Mouse (Mus musculus) heart, postnatal 0 days (tissue): ENCODE measurements around the gene Cc2d1b. TPM values are rescaled to one million over a fixed set of nuclear protein-coding genes. Genes with fewer than 3 reads are reported as not detected.

ENCODE experiments used
- ATAC-seq: fragments of 200-750 bp; cut with Nextera tagmentation; 2 replicates; pipeline ENCODE4 v1.8.0; 2017; ENCODE audit warnings: low read depth, moderate number of reproducible peaks, moderate library complexity; ENCODE audit not compliant: insufficient read depth
- DNase-seq: peaks from one replicate; pipeline ENCODE4 v3.0.0-alpha.2; 2016; ENCODE audit warnings: low spot score
- H3K27ac ChIP-seq: fragments of 300-500 bp; sonication (generic); 2 replicates; pipeline ENCODE4 v1.5.1; 2014; ENCODE audit warnings: low read depth, mild to moderate bottlenecking
- H3K27me3 ChIP-seq: fragments of 300-500 bp; sonication (generic); 2 replicates; pipeline ENCODE4 v1.6.1; 2014; ENCODE audit warnings: low read length, mixed read lengths; ENCODE audit not compliant: control insufficient read depth, insufficient read depth
- H3K36me3 ChIP-seq: fragments of 300-500 bp; sonication (generic); replicated peaks from 2 replicates; pipeline ENCODE4 v1.6.1; 2014; ENCODE audit warnings: low read length, mixed read lengths; ENCODE audit not compliant: control insufficient read depth, insufficient read depth
- H3K4me1 ChIP-seq: fragments of 300-500 bp; sonication (generic); 2 replicates; pipeline ENCODE4 v1.6.1; 2014; ENCODE audit warnings: antibody characterized with exemption; ENCODE audit not compliant: control insufficient read depth, insufficient read depth
- H3K4me2 ChIP-seq: fragments of 300-500 bp; sonication (generic); 2 replicates; pipeline ENCODE4 v1.6.1; 2014; ENCODE audit warnings: low read depth, mild to moderate bottlenecking, low read length, moderate library complexity
- H3K4me3 ChIP-seq: fragments of 300-500 bp; sonication (generic); 2 replicates; pipeline ENCODE4 v1.5.1; 2014; ENCODE audit warnings: low read depth, low read length
- H3K9ac ChIP-seq: fragments of 300-500 bp; sonication (generic); replicated peaks from 2 replicates; pipeline ENCODE4 v1.6.1; 2014; ENCODE audit warnings: low read depth, low read length, mixed read lengths
- H3K9me3 ChIP-seq: fragments of 300-500 bp; sonication (generic); replicated peaks from 2 replicates; pipeline ENCODE4 v1.6.1; 2016; ENCODE audit warnings: low read length; ENCODE audit not compliant: control insufficient read depth
- CTCF ChIP-seq: IDR thresholded peaks from 2 replicates; pipeline ENCODE4 v1.5.1; 2016; ENCODE audit warnings: antibody characterized with exemption, control low read depth, low read depth
- EP300 ChIP-seq: IDR thresholded peaks from 2 replicates; pipeline ENCODE4 v1.6.1; 2016; ENCODE audit warnings: antibody characterized with exemption, low read depth
- WGBS: fragments of 180-500 bp; shearing (Covaris S2); extraction: QIAGEN DNeasy Blood & Tissue Kit; methylation state at CpG from one replicate; pipeline ENCODE4 v1.1.7; 2014; 5-methylcytosine and 5-hydroxymethylcytosine counted together
- polyA plus RNA-seq: library from polyadenylated mRNA; unstranded; fragments of >200 nt; fragmentation: Nextera tagmentation; extraction: Ambion mirVana; gene quantifications from 2 replicates; pipeline ENCODE4 v1.2.1, GENCODE M21; 2015
- total RNA-seq: library from RNA; depleted of rRNA; stranded (reverse); fragments of >200 nt; gene quantifications from 2 replicates; pipeline ENCODE4 v1.2.3, GENCODE M21; 2014; ENCODE audit warnings: low replicate concordance

Gene Cc2d1b
- total and polyA plus RNA-seq, 2 experiments from 2014 or later: 12.3 to 28.8 TPM

DNA sequence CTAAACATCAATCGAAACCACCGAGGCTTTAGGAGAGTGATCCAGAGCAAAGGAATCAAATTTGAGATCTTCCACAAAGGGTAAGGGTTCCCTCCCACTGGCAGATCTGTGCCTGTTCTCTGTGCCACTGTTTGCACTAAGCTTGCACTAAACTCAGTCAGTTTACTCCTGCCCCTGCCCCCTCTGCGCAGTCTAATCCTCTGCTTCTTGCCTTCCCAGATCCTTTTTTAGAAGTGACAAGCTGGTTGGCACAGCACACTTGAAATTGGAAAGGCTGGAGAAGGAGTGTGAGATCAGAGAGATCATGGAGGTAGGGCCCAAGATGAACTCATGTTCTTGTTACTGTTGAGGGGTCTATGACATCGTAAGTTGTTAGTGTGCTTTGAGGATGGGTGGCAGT is 11.9 kb downstream of the Cc2d1b start:
- Histone ChIP-seq H3K9ac (no peak overlapping the region), H3K4me3 (no peak overlapping the region), H3K4me1 (no peaks in the 10 kb centered on the region), H3K27me3 (no peaks in the 10 kb centered on the region), H3K4me2 (no peak overlapping the region), H3K36me3 (peaks cover 84% of the 10 kb centered on the region), H3K27ac (no peak overlapping the region), H3K9me3 (no peaks in the 10 kb centered on the region)
- no peak for ATAC-seq
- DNase-seq: no peak
- WGBS: 91% methylated on average over 4 of the region's 4 CpGs
- no peak for TF ChIP-seq CTCF
- no peak for TF ChIP-seq EP300

DNA sequence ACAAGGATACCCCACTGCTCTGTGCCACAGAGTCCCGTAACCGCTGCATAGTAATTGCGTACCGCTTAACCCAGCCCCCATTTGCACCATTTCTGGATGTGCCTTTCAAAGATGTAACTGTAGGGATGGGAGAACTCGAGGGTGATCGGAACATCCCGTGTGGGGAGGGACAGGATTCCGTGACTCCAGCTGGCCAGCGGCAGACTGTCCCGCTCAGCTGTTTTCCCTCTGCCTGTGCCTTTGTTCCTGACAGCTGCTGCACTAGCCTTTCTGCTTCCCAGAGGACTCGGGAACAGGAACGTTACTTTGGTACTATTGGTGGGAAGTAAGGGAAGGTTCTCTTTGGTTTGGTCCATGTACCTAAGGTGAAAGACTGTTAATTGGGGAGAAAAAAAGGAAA is 14.0 kb downstream of the Cc2d1b start:
- Histone ChIP-seq H3K4me1 (no peaks in the 10 kb centered on the region), H3K9ac (no peak overlapping the region), H3K36me3 (peaks cover 74% of the 10 kb centered on the region), H3K27ac (no peak overlapping the region), H3K27me3 (no peaks in the 10 kb centered on the region), H3K4me2 (no peak overlapping the region), H3K4me3 (no peak overlapping the region), H3K9me3 (no peaks in the 10 kb centered on the region)
- WGBS: 84% methylated on average over 12 of the region's 12 CpGs
- no peak for ATAC-seq
- TF ChIP-seq CTCF (no peak), EP300 (no peak)
- DNase-seq: no peak

DNA sequence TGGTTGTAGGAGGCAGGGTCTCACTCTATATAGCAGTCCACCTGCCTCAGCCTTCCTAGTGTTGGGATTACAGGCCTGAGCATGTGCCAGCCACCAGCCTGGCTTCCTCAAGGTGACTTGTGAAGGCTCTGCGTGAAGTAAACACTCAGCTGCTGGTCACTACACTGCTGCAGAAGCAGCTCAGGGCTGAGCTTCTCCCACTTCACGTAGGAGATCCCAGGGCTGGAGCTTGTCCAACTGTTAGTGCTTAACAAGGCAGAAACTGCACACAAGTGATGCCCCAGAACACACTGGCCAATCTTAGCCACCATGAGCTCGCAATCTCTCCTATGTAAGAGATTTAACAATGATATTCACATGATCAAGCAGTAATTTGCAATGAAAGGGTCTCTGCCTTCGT is 15.0 kb downstream of the Cc2d1b start:
- Histone ChIP-seq H3K27me3 (no peaks in the 10 kb centered on the region), H3K27ac (no peak overlapping the region), H3K4me1 (no peaks in the 10 kb centered on the region), H3K36me3 (peaks cover 71% of the 10 kb centered on the region), H3K4me2 (no peak overlapping the region), H3K4me3 (no peak overlapping the region), H3K9me3 (no peaks in the 10 kb centered on the region), H3K9ac (no peak overlapping the region)
- no peak for ATAC-seq
- 71% methylated on average over 4 of the region's 4 CpGs for WGBS
- TF ChIP-seq EP300: no peak
- TF ChIP-seq CTCF: no peak
- DNase-seq: no peak

DNA sequence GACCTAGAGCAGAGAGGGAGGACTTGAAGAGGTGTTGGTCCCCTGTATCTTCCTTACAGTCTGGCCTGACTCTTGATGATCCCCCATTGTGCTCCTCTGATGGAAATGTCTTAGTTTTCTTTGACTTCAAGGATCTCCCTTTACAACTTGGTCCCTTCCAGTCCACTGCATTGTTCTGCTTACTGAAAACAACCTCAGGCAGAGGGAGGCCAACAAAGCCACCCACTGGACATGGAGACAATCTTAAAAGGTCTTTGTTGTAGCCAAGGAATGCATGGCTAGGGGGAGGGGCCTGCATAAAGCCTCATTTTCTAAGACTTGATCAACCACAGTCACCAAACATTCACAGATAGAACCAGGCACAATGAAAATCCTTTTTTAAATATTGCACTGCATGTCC is 15.4 kb downstream of the Cc2d1b start:
- Histone ChIP-seq H3K9me3 (no peaks in the 10 kb centered on the region), H3K27me3 (no peaks in the 10 kb centered on the region), H3K4me1 (no peaks in the 10 kb centered on the region), H3K9ac (no peak overlapping the region), H3K4me3 (no peak overlapping the region), H3K36me3 (peaks cover 67% of the 10 kb centered on the region), H3K27ac (no peak overlapping the region), H3K4me2 (no peak overlapping the region)
- DNase-seq (no peak), ATAC-seq (no peak)
- no peak for TF ChIP-seq CTCF

DNA sequence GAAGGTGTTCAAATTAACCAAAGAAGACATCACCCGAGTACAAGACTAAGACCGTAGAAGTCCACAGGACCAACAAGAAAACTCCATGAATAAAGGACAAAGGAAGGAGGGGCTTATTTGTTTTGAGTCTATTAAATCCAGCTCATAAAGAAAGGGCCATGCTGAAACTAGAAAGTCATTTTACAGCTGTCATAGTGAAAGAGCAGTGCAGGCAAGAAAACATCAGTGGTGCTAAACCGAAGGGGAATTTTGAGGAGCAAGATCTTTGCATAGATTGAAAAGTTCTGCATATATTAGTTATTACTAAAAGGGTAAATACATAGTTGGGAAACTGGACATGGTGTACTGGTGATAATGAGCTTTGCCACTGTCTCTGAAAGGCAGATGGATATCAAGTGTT is 18.0 kb downstream of the Cc2d1b start:
- Histone ChIP-seq H3K9ac (no peak overlapping the region), H3K4me2 (no peak overlapping the region), H3K4me1 (no peaks in the 10 kb centered on the region), H3K9me3 (no peaks in the 10 kb centered on the region), H3K4me3 (no peak overlapping the region), H3K27me3 (no peaks in the 10 kb centered on the region), H3K36me3 (peaks cover 53% of the 10 kb centered on the region), H3K27ac (no peak overlapping the region)
- TF ChIP-seq CTCF: no peak
- no peak for TF ChIP-seq EP300
- DNase-seq (no peak), ATAC-seq (no peak)
- 94% methylated on average over 3 of the region's 3 CpGs for WGBS

DNA sequence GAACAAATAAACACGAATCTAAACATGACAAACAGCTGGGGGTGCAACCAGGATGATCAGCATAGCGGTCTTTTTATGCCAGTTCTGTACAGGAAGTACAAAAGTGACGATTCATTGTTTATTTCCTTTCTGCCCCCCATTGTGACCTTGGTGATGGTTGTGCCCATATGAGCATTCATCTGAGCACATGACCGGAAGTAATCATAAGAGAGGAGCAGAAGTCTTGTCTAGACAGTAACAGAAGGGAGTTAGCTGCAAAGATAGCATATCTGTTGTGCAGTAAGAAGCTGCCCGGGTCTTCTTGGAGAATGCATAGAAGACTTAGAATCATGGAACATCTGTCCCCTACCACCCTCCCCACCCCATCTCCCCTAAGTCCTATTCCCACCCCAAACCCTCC is 19.0 kb downstream of the Cc2d1b start:
- ATAC-seq (no peak), DNase-seq (no peak)
- H3K27ac ChIP-seq: no peak overlapping the region
- no peak overlapping the region for H3K4me2 ChIP-seq
- no peaks in the 10 kb centered on the region for H3K9me3 ChIP-seq
- no peaks in the 10 kb centered on the region for H3K4me1 ChIP-seq
- 66% methylated on average over 5 of the region's 5 CpGs for WGBS
- no peaks in the 10 kb centered on the region for H3K27me3 ChIP-seq
- H3K9ac ChIP-seq: no peak overlapping the region
- TF ChIP-seq EP300 (no peak), CTCF (no peak)
- peaks cover 53% of the 10 kb centered on the region for H3K36me3 ChIP-seq
- H3K4me3 ChIP-seq: no peak overlapping the region
